In genomic region chr14:14904750-14905529, GRCm38 (mm10) we compare ENCODE assay signal across 8 mouse cellular contexts.
DNase-seq lines count a peak whose midpoint lies in the region; ATAC-seq and TF ChIP-seq lines count a peak whose summit lies in the region.

No protein-coding gene starts in this region.

- DNase-seq in cerebellum, adult 18-20 months = peak; percentile 75 to 81
- DNase-seq in forebrain, postnatal 0 days = peak; percentile 76
- DNase-seq in heart, postnatal 4 days = peak; percentile 76
- peak; percentile 53 to 88 for DNase-seq in layer of hippocampus, adult 18-20 months (ENCODE audit: low spot score in 2 of 2)
- DNase-seq in liver, postnatal 0 days = peak; percentile 61
- peak; percentile 14 to 37 for DNase-seq in thymus, adult 18-20 months

- H3K9ac ChIP-seq in ES-Bruce4 (ENCODE audit: low read depth, poor library complexity, severe bottlenecking) = no peak overlapping the region
- H3K9ac ChIP-seq in forebrain, postnatal 0 days = no peak overlapping the region
- peak overlapping the region; percentile 1; the same call in 1 of the 2 replicates for H3K9ac ChIP-seq in liver, postnatal 0 days (replicated peaks)
- no peak overlapping the region for H3K9ac ChIP-seq in neural tube, embryonic 15.5 days (replicated peaks)

- no peak for TF ChIP-seq POLR2A in ES-Bruce4 (IDR thresholded peaks at IDR 0.05; ENCODE audit: insufficient read depth, low read length)

- peak; percentile 74 for TF ChIP-seq CTCF in ES-Bruce4 (IDR thresholded peaks at IDR 0.05; ENCODE audit: low read depth, low read length)
- TF ChIP-seq CTCF in forebrain, postnatal 0 days (IDR thresholded peaks at IDR 0.05; ENCODE audit: low read depth) = peak; percentile 81
- peak; percentile 80 for TF ChIP-seq CTCF in liver, postnatal 0 days (IDR thresholded peaks at IDR 0.05; ENCODE audit: low read depth)

- no peaks in the 10 kb centered on the region; the same call in 1 of the 2 replicates for H3K27me3 ChIP-seq in ES-Bruce4 (ENCODE audit: control insufficient read depth, insufficient read depth, low read length, poor library complexity, severe bottlenecking)
- no peaks in the 10 kb centered on the region for H3K27me3 ChIP-seq in forebrain, postnatal 0 days (ENCODE audit: insufficient read depth, low read length)
- no peaks in the 10 kb centered on the region for H3K27me3 ChIP-seq in liver, postnatal 0 days (ENCODE audit: insufficient read depth, low read length)
- no peaks in the 10 kb centered on the region for H3K27me3 ChIP-seq in neural tube, embryonic 15.5 days (replicated peaks)

- WGBS in forebrain, postnatal 0 days = 15% methylated on average over 9 of the region's 9 CpGs
- 16% methylated on average over 9 of the region's 9 CpGs for WGBS in liver, postnatal 0 days (ENCODE audit: insufficient replicate concordance)
- 20% methylated on average over 9 of the region's 9 CpGs for WGBS in neural tube, embryonic 15.5 days

- ATAC-seq in forebrain, postnatal 0 days = peak; percentile 82; the same call in 1 of the 2 replicates
- ATAC-seq in liver, postnatal 0 days = peak; percentile 60; the same call in 1 of the 2 replicates
- ATAC-seq in neural tube, embryonic 15.5 days (ENCODE audit: low FRiP score) = peak; percentile 84; the same call in 1 of the 2 replicates

- H3K4me2 ChIP-seq in forebrain, postnatal 0 days (ENCODE audit: low read depth) = peak overlapping the region; percentile 26; the same call in 1 of the 2 replicates
- H3K4me2 ChIP-seq in liver, postnatal 0 days (ENCODE audit: low read depth, low read length) = peak overlapping the region; percentile 56
- H3K4me2 ChIP-seq in neural tube, embryonic 15.5 days = peak overlapping the region; percentile 48

- no peak overlapping the region for H3K4me3 ChIP-seq in ES-Bruce4 (ENCODE audit: low read depth, low read length)
- H3K4me3 ChIP-seq in forebrain, postnatal 0 days (ENCODE audit: low read depth, low read length) = no peak overlapping the region
- H3K4me3 ChIP-seq in liver, postnatal 0 days (ENCODE audit: low read depth, low read length) = no peak overlapping the region
- H3K4me3 ChIP-seq in neural tube, embryonic 15.5 days (replicated peaks) = peak overlapping the region; percentile 14; the same call in 1 of the 2 replicates

- no peak for TF ChIP-seq EP300 in ES-Bruce4 (IDR thresholded peaks at IDR 0.05; ENCODE audit: insufficient read depth, low read depth, low read length)
- TF ChIP-seq EP300 in liver, postnatal 0 days (IDR thresholded peaks at IDR 0.05; ENCODE audit: low read depth) = no peak

- H3K27ac ChIP-seq in ES-Bruce4 (ENCODE audit: insufficient read depth, low read length) = no peak overlapping the region
- no peak overlapping the region for H3K27ac ChIP-seq in forebrain, postnatal 0 days (ENCODE audit: low read depth, low read length)
- no peak overlapping the region for H3K27ac ChIP-seq in liver, postnatal 0 days (ENCODE audit: low read depth)
- H3K27ac ChIP-seq in neural tube, embryonic 15.5 days (replicated peaks) = no peak overlapping the region

- no peaks in the 10 kb centered on the region for H3K4me1 ChIP-seq in ES-Bruce4 (ENCODE audit: control insufficient read depth, insufficient read depth, low read length)
- no peaks in the 10 kb centered on the region for H3K4me1 ChIP-seq in forebrain, postnatal 0 days (ENCODE audit: insufficient read depth)
- H3K4me1 ChIP-seq in liver, postnatal 0 days (ENCODE audit: insufficient read depth) = no peaks in the 10 kb centered on the region
- H3K4me1 ChIP-seq in neural tube, embryonic 15.5 days = 0 out of 2 replicates have a peak, but pooled peaks cover 2% of the 10 kb centered on the region

- no peaks in the 10 kb centered on the region for H3K36me3 ChIP-seq in ES-Bruce4 (ENCODE audit: control insufficient read depth, insufficient read depth, low read length, poor library complexity, severe bottlenecking)
- no peaks in the 10 kb centered on the region for H3K36me3 ChIP-seq in forebrain, postnatal 0 days (ENCODE audit: insufficient read depth)
- no peaks in the 10 kb centered on the region for H3K36me3 ChIP-seq in liver, postnatal 0 days (replicated peaks; ENCODE audit: insufficient read depth, low read length)
- no peaks in the 10 kb centered on the region for H3K36me3 ChIP-seq in neural tube, embryonic 15.5 days

- H3K9me3 ChIP-seq in ES-Bruce4 (replicated peaks; ENCODE audit: control insufficient read depth, insufficient read depth, low read length, poor library complexity, severe bottlenecking) = no peaks in the 10 kb centered on the region
- no peaks in the 10 kb centered on the region for H3K9me3 ChIP-seq in forebrain, postnatal 0 days (ENCODE audit: low read length)
- H3K9me3 ChIP-seq in liver, postnatal 0 days (ENCODE audit: low read length) = no peaks in the 10 kb centered on the region
- no peaks in the 10 kb centered on the region for H3K9me3 ChIP-seq in neural tube, embryonic 15.5 days (replicated peaks)

Comparison
In these comparisons a context has a peak if more than half of its experiments do, and no peak if none do; other contexts are left out.
1. DNase-seq: peak in every context shown above with its lines; median percentile 78 in cerebellum, adult 18-20 months; 76 in forebrain, postnatal 0 days; 76 in heart, postnatal 4 days; 70 in layer of hippocampus, adult 18-20 months; 61 in liver, postnatal 0 days; 26 in thymus, adult 18-20 months.